Mouse (Mus musculus) lung, embryonic 15.5 days (tissue): ENCODE measurements at regions not wholly inside any gene's neighbourhood (a gene's known extent, or its start where the extent isn't known, plus 50 kb on each side); places are given as distances from the start of the nearest gene placed in this dataset.

ENCODE experiments used
- ATAC-seq: fragments of 200-750 bp; cut with Nextera tagmentation; 2 replicates; pipeline ENCODE4 v1.8.0; 2017; ENCODE audit warnings: moderate number of reproducible peaks, borderline replicate concordance; ENCODE audit not compliant: low FRiP score, low TSS enrichment; ENCODE audit errors: extremely low read depth
- H3K27ac ChIP-seq: fragments of 300-500 bp; sonication (generic); 2 replicates; pipeline ENCODE4 v1.5.1; 2015; ENCODE audit warnings: moderate library complexity, mild to moderate bottlenecking, inconsistent platforms
- H3K27me3 ChIP-seq: fragments of 300-500 bp; sonication (generic); 2 replicates; pipeline ENCODE4 v1.6.1; 2015; ENCODE audit warnings: inconsistent platforms
- H3K36me3 ChIP-seq: fragments of 300-500 bp; sonication (generic); 2 replicates; pipeline ENCODE4 v1.6.1; 2015; ENCODE audit warnings: inconsistent platforms
- H3K4me1 ChIP-seq: fragments of 300-500 bp; sonication (generic); 2 replicates; pipeline ENCODE4 v1.6.1; 2015; ENCODE audit warnings: inconsistent platforms
- H3K4me2 ChIP-seq: fragments of 300-500 bp; sonication (generic); 2 replicates; pipeline ENCODE4 v1.6.1; 2015; ENCODE audit warnings: inconsistent platforms, mild to moderate bottlenecking, moderate library complexity
- H3K4me3 ChIP-seq: fragments of 300-500 bp; sonication (generic); 2 replicates; pipeline ENCODE4 v1.5.1; 2015; ENCODE audit warnings: mild to moderate bottlenecking, inconsistent platforms
- H3K9ac ChIP-seq: fragments of 300-500 bp; sonication (generic); 2 replicates; pipeline ENCODE4 v1.6.1; 2015; ENCODE audit warnings: inconsistent platforms
- H3K9me3 ChIP-seq: fragments of 300-500 bp; sonication (generic); 2 replicates; pipeline ENCODE4 v1.6.1; 2016; ENCODE audit warnings: inconsistent platforms
- WGBS: fragments of 180-500 bp; shearing (Covaris S2); methylation state at CpG from one replicate; pipeline ENCODE4 v1.1.7; 2015; 5-methylcytosine and 5-hydroxymethylcytosine counted together

- Histone ChIP-seq H3K9me3 (no peaks in the 10 kb centered on the region), H3K27ac (no peak overlapping the region), H3K9ac (no peak overlapping the region), H3K4me3 (no peak overlapping the region), H3K4me2 (no peak overlapping the region), H3K27me3 (no peaks in the 10 kb centered on the region), H3K4me1 (no peaks in the 10 kb centered on the region), H3K36me3 (no peaks in the 10 kb centered on the region)
- 72% methylated on average over 4 of the region's 4 CpGs for WGBS
- no peak for ATAC-seq
Measured at GRCm38 (mm10) chr7:72768705-72769104, 462.3 kb upstream of the Mctp2 start.

DNA sequence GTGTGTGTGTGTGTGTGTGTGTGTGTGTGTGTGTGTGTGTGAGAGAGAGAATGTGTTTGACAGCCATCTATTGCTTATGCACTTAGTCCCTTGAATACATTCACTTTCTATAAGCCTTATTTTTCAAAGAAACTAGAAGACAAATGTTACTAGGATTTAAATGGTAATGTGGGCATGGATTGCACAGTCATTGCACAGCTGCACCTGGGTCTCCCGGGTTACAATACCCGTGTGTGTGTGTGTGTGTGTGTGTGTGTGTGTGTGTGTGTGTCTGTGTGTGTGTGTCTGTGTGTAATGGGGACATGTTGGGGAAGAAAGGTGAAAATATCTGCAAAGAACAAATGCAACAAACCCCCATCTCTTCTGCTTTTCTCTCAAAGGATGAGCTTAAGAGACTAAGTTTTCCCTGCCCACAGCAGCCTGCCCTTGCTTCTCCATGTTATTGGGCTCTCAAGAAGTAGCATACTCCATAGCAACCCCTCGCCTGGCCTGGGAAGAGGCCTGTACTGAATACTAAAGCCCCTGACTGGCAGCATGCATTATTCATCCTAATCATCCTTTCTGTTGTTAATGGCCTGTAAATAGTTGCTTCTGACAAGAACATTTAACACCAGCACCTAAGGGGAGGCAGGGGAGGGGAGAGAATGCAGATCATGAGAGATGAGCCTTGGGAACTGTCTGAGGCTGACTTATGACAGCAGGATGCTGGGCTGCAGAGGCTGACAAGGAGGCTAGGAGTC is 467.8 kb upstream of the Mctp2 start:
- Histone ChIP-seq H3K4me1 (no peaks in the 10 kb centered on the region), H3K9ac (no peak overlapping the region), H3K27me3 (no peaks in the 10 kb centered on the region), H3K36me3 (no peaks in the 10 kb centered on the region), H3K4me2 (no peak overlapping the region), H3K9me3 (no peaks in the 10 kb centered on the region), H3K27ac (no peak overlapping the region), H3K4me3 (no peak overlapping the region)
- WGBS: 79% methylated on average over 3 of the region's 3 CpGs
- no peak for ATAC-seq

GRCm38 (mm10) chr7:72774771-72775119 is 468.3 kb upstream of the Mctp2 start:
- no peak for ATAC-seq
- Histone ChIP-seq H3K27me3 (no peaks in the 10 kb centered on the region), H3K4me2 (no peak overlapping the region), H3K36me3 (no peaks in the 10 kb centered on the region), H3K27ac (no peak overlapping the region), H3K4me3 (no peak overlapping the region), H3K4me1 (no peaks in the 10 kb centered on the region), H3K9me3 (no peaks in the 10 kb centered on the region), H3K9ac (no peak overlapping the region)
- 68% methylated on average over 3 of the region's 3 CpGs for WGBS

DNA sequence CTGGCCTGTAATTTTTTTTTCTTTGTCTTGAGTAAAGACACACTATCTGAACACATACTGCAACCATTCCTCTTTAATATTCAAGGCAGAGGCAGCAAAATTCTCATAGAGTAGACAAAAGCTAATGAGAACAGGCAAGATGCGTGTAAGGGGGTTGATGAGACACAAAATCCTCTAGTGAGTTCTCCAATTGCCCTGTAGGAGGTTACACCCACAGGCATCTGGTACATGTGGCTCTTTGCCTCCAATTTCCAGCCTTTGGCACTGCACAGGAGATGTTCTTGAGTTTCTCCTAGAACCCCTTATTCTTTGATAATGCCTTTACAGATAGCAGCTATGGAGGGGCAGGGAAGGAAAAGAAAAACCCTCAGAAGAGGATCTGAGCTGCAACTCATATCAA is 480.9 kb upstream of the Mctp2 start:
- Histone ChIP-seq H3K36me3 (no peaks in the 10 kb centered on the region), H3K9me3 (no peaks in the 10 kb centered on the region), H3K4me3 (no peak overlapping the region), H3K9ac (no peak overlapping the region), H3K27ac (no peak overlapping the region), H3K4me2 (no peak overlapping the region), H3K4me1 (no peaks in the 10 kb centered on the region), H3K27me3 (no peaks in the 10 kb centered on the region)
- WGBS: 90% methylated on average over 1 of the region's 1 CpGs
- ATAC-seq: no peak

DNA sequence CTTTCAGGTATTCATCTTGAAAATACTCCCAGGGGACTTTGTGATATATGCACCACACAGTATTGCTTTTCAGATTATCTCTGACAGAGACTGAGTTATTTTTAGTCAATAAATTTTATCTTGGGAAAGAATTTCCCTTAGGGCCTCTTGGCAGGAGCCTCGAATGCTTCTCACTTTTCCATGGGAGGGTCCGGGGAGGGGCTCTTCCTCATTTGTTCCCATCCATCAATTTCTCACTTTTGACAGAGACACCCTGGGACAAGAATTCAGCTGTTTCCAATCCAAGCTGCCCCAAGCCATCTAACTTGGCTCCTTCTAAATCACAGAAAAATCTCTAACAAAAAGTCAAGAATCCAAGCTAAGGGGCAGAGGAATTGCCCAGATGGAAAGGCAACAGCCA is 481.9 kb upstream of the Mctp2 start:
- no peak overlapping the region for H3K27ac ChIP-seq
- no peak for ATAC-seq
- no peak overlapping the region for H3K9ac ChIP-seq
- no peak overlapping the region for H3K4me3 ChIP-seq
- no peaks in the 10 kb centered on the region for H3K4me1 ChIP-seq
- WGBS: 16% methylated on average over 2 of the region's 2 CpGs
- no peaks in the 10 kb centered on the region for H3K27me3 ChIP-seq
- H3K9me3 ChIP-seq: no peaks in the 10 kb centered on the region
- no peaks in the 10 kb centered on the region for H3K36me3 ChIP-seq
- no peak overlapping the region for H3K4me2 ChIP-seq

DNA sequence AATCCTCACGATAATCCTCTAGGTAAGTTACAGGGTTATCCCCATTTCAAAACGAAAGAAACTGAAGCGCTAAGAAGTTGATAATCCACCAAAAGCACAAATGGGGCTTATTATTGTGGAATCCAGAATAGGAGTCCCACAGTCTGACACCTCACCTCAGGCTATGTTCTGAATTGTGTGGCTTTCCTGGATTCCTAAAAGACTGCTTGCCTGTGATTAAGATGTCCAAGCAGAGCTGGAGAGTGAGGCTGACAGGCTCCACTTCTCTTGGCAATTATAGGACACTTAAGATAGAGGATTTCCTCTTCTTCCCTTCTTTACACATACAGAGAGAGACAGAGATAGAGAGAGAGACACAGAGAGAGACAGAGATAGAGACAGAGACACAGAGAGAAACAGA is 515.7 kb upstream of the Mctp2 start:
- no peak for ATAC-seq
- WGBS: 80% methylated on average over 3 of the region's 3 CpGs
- Histone ChIP-seq H3K4me3 (no peak overlapping the region), H3K9me3 (no peaks in the 10 kb centered on the region), H3K27ac (no peak overlapping the region), H3K36me3 (no peaks in the 10 kb centered on the region), H3K4me2 (no peak overlapping the region), H3K4me1 (no peaks in the 10 kb centered on the region), H3K9ac (no peak overlapping the region), H3K27me3 (no peaks in the 10 kb centered on the region)

DNA sequence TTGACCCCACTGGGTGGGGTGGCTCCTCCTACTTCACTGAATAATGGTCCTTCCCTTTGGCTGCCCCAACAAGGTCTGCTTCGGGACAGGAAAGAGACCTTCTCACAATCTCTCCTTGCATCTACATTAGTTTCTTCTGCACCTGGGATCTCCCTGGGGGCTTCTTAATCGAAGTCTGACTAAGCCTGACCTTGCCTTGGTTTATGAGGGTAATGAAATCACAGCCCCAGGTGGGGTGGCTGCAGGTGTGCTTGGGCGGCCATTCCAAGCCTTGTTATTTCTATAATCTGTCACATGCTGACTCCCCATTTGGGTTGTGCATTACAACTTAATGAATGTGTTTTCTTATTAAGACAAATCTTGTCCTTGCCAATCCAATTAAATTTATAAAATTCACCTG is 520.2 kb upstream of the Mctp2 start:
- H3K27me3 ChIP-seq: no peaks in the 10 kb centered on the region
- no peaks in the 10 kb centered on the region for H3K36me3 ChIP-seq
- H3K9ac ChIP-seq: no peak overlapping the region
- H3K27ac ChIP-seq: no peak overlapping the region
- no peak overlapping the region for H3K4me2 ChIP-seq
- WGBS: 72% methylated on average over 3 of the region's 3 CpGs
- ATAC-seq: no peak
- H3K4me1 ChIP-seq: no peaks in the 10 kb centered on the region
- no peak overlapping the region for H3K4me3 ChIP-seq
- no peaks in the 10 kb centered on the region for H3K9me3 ChIP-seq

- 89% methylated on average over 1 of the region's 1 CpGs for WGBS
- Histone ChIP-seq H3K4me2 (no peak overlapping the region), H3K27me3 (no peaks in the 10 kb centered on the region), H3K9me3 (no peaks in the 10 kb centered on the region), H3K4me3 (no peak overlapping the region), H3K9ac (no peak overlapping the region), H3K27ac (no peak overlapping the region), H3K4me1 (no peaks in the 10 kb centered on the region), H3K36me3 (no peaks in the 10 kb centered on the region)
- no peak for ATAC-seq
Measured at GRCm38 (mm10) chr7:72835423-72835822, 529.0 kb upstream of the Mctp2 start.

- Histone ChIP-seq H3K27me3 (no peaks in the 10 kb centered on the region), H3K27ac (no peak overlapping the region), H3K9me3 (no peaks in the 10 kb centered on the region), H3K4me1 (no peaks in the 10 kb centered on the region), H3K36me3 (no peaks in the 10 kb centered on the region), H3K4me3 (no peak overlapping the region), H3K9ac (no peak overlapping the region), H3K4me2 (no peak overlapping the region)
- ATAC-seq: no peak
- 80% methylated on average over 4 of the region's 4 CpGs for WGBS
Measured at GRCm38 (mm10) chr7:72836026-72836425, 529.6 kb upstream of the Mctp2 start.

- H3K4me3 ChIP-seq: no peak overlapping the region
- 86% methylated on average over 6 of the region's 6 CpGs for WGBS
- H3K9ac ChIP-seq: no peak overlapping the region
- no peaks in the 10 kb centered on the region for H3K27me3 ChIP-seq
- H3K4me2 ChIP-seq: no peak overlapping the region
- H3K36me3 ChIP-seq: no peaks in the 10 kb centered on the region
- no peaks in the 10 kb centered on the region for H3K4me1 ChIP-seq
- H3K9me3 ChIP-seq: no peaks in the 10 kb centered on the region
- ATAC-seq: no peak
- no peak overlapping the region for H3K27ac ChIP-seq
Measured at GRCm38 (mm10) chr7:72836457-72836985, 530.1 kb upstream of the Mctp2 start.

DNA sequence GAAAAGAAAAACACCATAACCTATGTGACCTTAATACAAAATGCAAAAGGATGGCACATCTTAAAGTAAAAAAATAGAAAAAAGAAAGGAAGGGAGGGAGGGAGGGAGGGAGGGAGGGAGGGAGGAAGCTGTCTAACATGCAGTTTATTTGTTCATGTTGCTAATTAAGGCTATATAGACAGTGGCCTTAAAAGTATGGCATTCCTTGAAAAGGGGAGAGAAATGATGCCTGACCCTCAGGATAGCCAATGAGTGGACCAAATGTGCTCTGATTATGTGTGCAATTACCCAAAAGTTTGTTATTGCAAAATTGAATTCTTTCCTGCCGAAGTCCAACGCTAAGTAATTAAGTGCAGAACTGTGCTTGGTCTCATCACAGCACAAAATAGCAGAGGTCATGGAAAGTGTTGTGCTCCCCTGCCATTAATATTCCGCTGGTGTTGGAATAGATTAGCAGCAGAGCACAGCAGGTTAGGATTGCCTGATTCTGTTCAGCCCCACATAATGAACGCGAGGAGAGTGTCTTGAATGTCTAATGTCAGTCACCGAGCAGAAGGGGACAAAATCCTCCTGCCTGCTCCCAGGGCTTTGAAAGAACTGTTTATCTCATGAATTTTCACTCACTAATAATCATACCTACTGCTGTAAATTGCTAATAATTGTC is 531.7 kb upstream of the Mctp2 start:
- Histone ChIP-seq H3K27ac (no peak overlapping the region), H3K4me3 (no peak overlapping the region), H3K4me1 (no peaks in the 10 kb centered on the region), H3K27me3 (no peaks in the 10 kb centered on the region), H3K9me3 (no peaks in the 10 kb centered on the region), H3K4me2 (no peak overlapping the region), H3K9ac (no peak overlapping the region), H3K36me3 (no peaks in the 10 kb centered on the region)
- WGBS: 66% methylated on average over 6 of the region's 6 CpGs
- no peak for ATAC-seq

GRCm38 (mm10) chr7:72851346-72851745 is 524.0 kb upstream of the Rgma start:
- Histone ChIP-seq H3K36me3 (no peaks in the 10 kb centered on the region), H3K27me3 (no peaks in the 10 kb centered on the region), H3K4me1 (no peaks in the 10 kb centered on the region), H3K4me3 (no peak overlapping the region), H3K4me2 (no peak overlapping the region), H3K27ac (no peak overlapping the region), H3K9ac (no peak overlapping the region), H3K9me3 (no peaks in the 10 kb centered on the region)
- 92% methylated on average over 1 of the region's 1 CpGs for WGBS
- no peak for ATAC-seq
